Mouse (Mus musculus) heart, postnatal 0 days (tissue): Measurements from ENCODE around the gene Stat4. TPM values are rescaled to one million over a fixed set of nuclear protein-coding genes. Genes with fewer than 3 reads are reported as not detected.
A peak's percentile ranks its signal among the peaks of the same experiment; 100 is the strongest.

ENCODE experiments used
- ATAC-seq: fragments of 200-750 bp; cut with Nextera tagmentation; 2 replicates; pipeline ENCODE4 v1.8.0; 2017; ENCODE audit warnings: low read depth, moderate number of reproducible peaks, moderate library complexity; ENCODE audit not compliant: insufficient read depth
- DNase-seq: peaks from one replicate; pipeline ENCODE4 v3.0.0-alpha.2; 2016; ENCODE audit warnings: low spot score
- H3K27ac ChIP-seq: fragments of 300-500 bp; sonication (generic); 2 replicates; pipeline ENCODE4 v1.5.1; 2014; ENCODE audit warnings: low read depth, mild to moderate bottlenecking
- H3K27me3 ChIP-seq: fragments of 300-500 bp; sonication (generic); 2 replicates; pipeline ENCODE4 v1.6.1; 2014; ENCODE audit warnings: low read length, mixed read lengths; ENCODE audit not compliant: control insufficient read depth, insufficient read depth
- H3K36me3 ChIP-seq: fragments of 300-500 bp; sonication (generic); replicated peaks from 2 replicates; pipeline ENCODE4 v1.6.1; 2014; ENCODE audit warnings: low read length, mixed read lengths; ENCODE audit not compliant: control insufficient read depth, insufficient read depth
- H3K4me1 ChIP-seq: fragments of 300-500 bp; sonication (generic); 2 replicates; pipeline ENCODE4 v1.6.1; 2014; ENCODE audit warnings: antibody characterized with exemption; ENCODE audit not compliant: control insufficient read depth, insufficient read depth
- H3K4me2 ChIP-seq: fragments of 300-500 bp; sonication (generic); 2 replicates; pipeline ENCODE4 v1.6.1; 2014; ENCODE audit warnings: low read depth, mild to moderate bottlenecking, low read length, moderate library complexity
- H3K4me3 ChIP-seq: fragments of 300-500 bp; sonication (generic); 2 replicates; pipeline ENCODE4 v1.5.1; 2014; ENCODE audit warnings: low read depth, low read length
- H3K9ac ChIP-seq: fragments of 300-500 bp; sonication (generic); replicated peaks from 2 replicates; pipeline ENCODE4 v1.6.1; 2014; ENCODE audit warnings: low read depth, low read length, mixed read lengths
- H3K9me3 ChIP-seq: fragments of 300-500 bp; sonication (generic); replicated peaks from 2 replicates; pipeline ENCODE4 v1.6.1; 2016; ENCODE audit warnings: low read length; ENCODE audit not compliant: control insufficient read depth
- CTCF ChIP-seq: IDR thresholded peaks from 2 replicates; pipeline ENCODE4 v1.5.1; 2016; ENCODE audit warnings: antibody characterized with exemption, control low read depth, low read depth
- EP300 ChIP-seq: IDR thresholded peaks from 2 replicates; pipeline ENCODE4 v1.6.1; 2016; ENCODE audit warnings: antibody characterized with exemption, low read depth
- WGBS: fragments of 180-500 bp; shearing (Covaris S2); extraction: QIAGEN DNeasy Blood & Tissue Kit; methylation state at CpG from one replicate; pipeline ENCODE4 v1.1.7; 2014; 5-methylcytosine and 5-hydroxymethylcytosine counted together
- polyA plus RNA-seq: library from polyadenylated mRNA; unstranded; fragments of >200 nt; fragmentation: Nextera tagmentation; extraction: Ambion mirVana; gene quantifications from 2 replicates; pipeline ENCODE4 v1.2.1, GENCODE M21; 2015
- total RNA-seq: library from RNA; depleted of rRNA; stranded (reverse); fragments of >200 nt; gene quantifications from 2 replicates; pipeline ENCODE4 v1.2.3, GENCODE M21; 2014; ENCODE audit warnings: low replicate concordance; rRNA removed

The Stat4 gene
- total and polyA plus RNA-seq, 2 experiments from 2014 or later = 0.27 to 0.33 TPM

GRCm38 (mm10) chr1:52150676-52151075, 163.7 kb downstream of the Stat4 start:
- Histone ChIP-seq H3K27me3 (no peaks in the 10 kb centered on the region), H3K36me3 (peaks cover 64% of the 10 kb centered on the region), H3K4me1 (peaks cover 27% of the 10 kb centered on the region), H3K4me3 (no peak overlapping the region), H3K4me2 (no peak overlapping the region), H3K9me3 (no peaks in the 10 kb centered on the region), H3K9ac (no peak overlapping the region), H3K27ac (peak overlapping the region; percentile 63)
- DNase-seq (peak; percentile 31), ATAC-seq (peak; percentile 65)
- TF ChIP-seq CTCF (no peak), EP300 (peak; percentile 77; the same call in 1 of the 2 replicates)
- WGBS = 21% methylated on average over 11 of the region's 11 CpGs

GRCm38 (mm10) chr1:52151166-52151565, 164.2 kb downstream of the Stat4 start:
- Histone ChIP-seq H3K9ac (no peak overlapping the region), H3K4me1 (peaks cover 27% of the 10 kb centered on the region), H3K27ac (peak overlapping the region; percentile 63), H3K4me2 (no peak overlapping the region), H3K4me3 (no peak overlapping the region), H3K9me3 (no peaks in the 10 kb centered on the region), H3K27me3 (no peaks in the 10 kb centered on the region), H3K36me3 (peaks cover 64% of the 10 kb centered on the region)
- ATAC-seq (no peak), DNase-seq (no peak)
- TF ChIP-seq EP300 (no peak), CTCF (no peak)
- WGBS = 95% methylated on average over 5 of the region's 5 CpGs

GRCm38 (mm10) chr1:52152369-52152768, 165.4 kb downstream of the Stat4 start:
- Histone ChIP-seq H3K36me3 (peaks cover 75% of the 10 kb centered on the region), H3K4me2 (no peak overlapping the region), H3K27ac (peak overlapping the region; percentile 46; the same call in 1 of the 2 replicates), H3K4me1 (peaks cover 27% of the 10 kb centered on the region), H3K4me3 (no peak overlapping the region), H3K9ac (no peak overlapping the region), H3K9me3 (no peaks in the 10 kb centered on the region), H3K27me3 (no peaks in the 10 kb centered on the region)
- DNase-seq = peak; percentile 48
- WGBS = 58% methylated on average over 13 of the region's 13 CpGs
- peak; percentile 47; the same call in 1 of the 2 replicates for ATAC-seq
- TF ChIP-seq CTCF (no peak), EP300 (0 out of 2 replicates have a peak, but pooled peaks have one; percentile 33)

GRCm38 (mm10) chr1:52152936-52153335, 166.0 kb downstream of the Stat4 start:
- peaks cover 77% of the 10 kb centered on the region for H3K36me3 ChIP-seq

DNA sequence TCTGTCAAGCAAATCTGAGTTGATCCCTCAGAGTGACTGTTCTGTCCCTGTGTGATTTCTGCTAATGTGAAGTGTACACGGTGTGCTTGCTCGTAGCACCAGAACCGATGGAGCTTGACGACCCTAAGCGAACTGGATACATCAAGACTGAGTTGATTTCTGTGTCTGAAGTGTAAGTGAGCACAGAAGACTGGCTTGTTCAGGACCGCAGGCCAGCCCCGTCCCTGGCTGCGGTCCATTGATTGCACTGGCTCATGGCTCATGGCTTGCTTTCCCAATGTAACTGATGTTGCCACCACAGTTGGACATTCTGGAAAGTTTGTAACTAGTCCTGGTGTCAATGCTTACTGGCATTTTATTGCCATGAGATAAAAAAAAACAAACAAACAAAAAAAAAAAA, 167.9 kb downstream of the Stat4 start:
- H3K27me3 ChIP-seq = no peaks in the 10 kb centered on the region
- 90% methylated on average over 8 of the region's 8 CpGs for WGBS

More at GRCm38 (mm10) chr1:52152936-52153335, 166.0 kb downstream of the Stat4 start:
- Histone ChIP-seq H3K9ac (no peak overlapping the region), H3K4me3 (no peak overlapping the region), H3K27ac (peak overlapping the region; percentile 46), H3K9me3 (no peaks in the 10 kb centered on the region), H3K27me3 (no peaks in the 10 kb centered on the region), H3K4me2 (no peak overlapping the region), H3K4me1 (peaks cover 24% of the 10 kb centered on the region)
- ATAC-seq (no peak), DNase-seq (no peak)
- WGBS = 45% methylated on average over 3 of the region's 3 CpGs
- TF ChIP-seq CTCF = no peak
- TF ChIP-seq EP300 = no peak

DNA sequence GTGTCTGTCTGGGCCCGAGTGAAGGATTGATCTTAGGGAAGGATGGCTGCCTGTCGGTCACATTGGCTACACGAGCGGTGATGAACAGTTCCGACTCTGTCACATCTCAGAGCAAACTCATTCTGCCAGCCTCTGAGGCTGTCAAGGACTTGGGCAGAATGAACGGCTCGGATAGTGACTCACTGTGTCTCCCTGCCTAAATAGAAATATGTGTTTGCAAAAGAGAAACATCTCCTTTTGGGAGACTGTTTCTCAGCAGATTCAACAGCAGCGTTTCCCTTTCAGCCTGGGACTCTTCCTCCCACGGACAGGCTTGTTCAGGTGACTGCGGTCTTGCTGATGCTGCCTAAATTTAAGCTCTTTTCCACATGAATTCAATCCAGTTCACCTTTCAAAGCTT, 169.4 kb downstream of the Stat4 start:
- Histone ChIP-seq H3K4me1 (no peaks in the 10 kb centered on the region), H3K4me2 (no peak overlapping the region), H3K27me3 (no peaks in the 10 kb centered on the region), H3K9me3 (no peaks in the 10 kb centered on the region), H3K36me3 (peaks cover 88% of the 10 kb centered on the region), H3K4me3 (no peak overlapping the region), H3K27ac (no peak overlapping the region), H3K9ac (no peak overlapping the region)
- TF ChIP-seq CTCF (no peak), EP300 (no peak)
- WGBS = 86% methylated on average over 10 of the region's 10 CpGs
- DNase-seq (no peak), ATAC-seq (no peak)

More for the DNA sequence above, 167.9 kb downstream of the Stat4 start:
- Histone ChIP-seq H3K4me2 (no peak overlapping the region), H3K9me3 (no peaks in the 10 kb centered on the region), H3K9ac (no peak overlapping the region), H3K36me3 (peaks cover 85% of the 10 kb centered on the region), H3K27ac (no peak overlapping the region), H3K4me3 (no peak overlapping the region), H3K4me1 (peaks cover 7% of the 10 kb centered on the region)
- ATAC-seq (no peak), DNase-seq (no peak)
- no peak for TF ChIP-seq EP300
- TF ChIP-seq CTCF = no peak

Other genes with a start within 250 kb of the Stat4 start
- gene Myo1b, start 71.1 kb upstream of the Stat4 start, total RNA-seq = 12.6 and 14.0 TPM in 2 replicates
- 22.8 and 24.3 TPM in 2 replicates for gene Myo1b, start 71.1 kb upstream of the Stat4 start, polyA plus RNA-seq
- gene Stat1, start 132.3 kb downstream of the Stat4 start, total RNA-seq = 55.1 and 70.0 TPM in 2 replicates
- 22.3 and 23.0 TPM in 2 replicates for gene Stat1, start 132.3 kb downstream of the Stat4 start, polyA plus RNA-seq
- 73.6 and 83.4 TPM in 2 replicates for gene Gls, start 246.1 kb downstream of the Stat4 start, total RNA-seq
- 12.1 and 13.7 TPM in 2 replicates for gene Gls, start 246.1 kb downstream of the Stat4 start, polyA plus RNA-seq